Mouse (Mus musculus) forebrain, embryonic 11.5 days (tissue): ENCODE data around the gene Ganab. TPM values are rescaled to one million over a fixed set of nuclear protein-coding genes. Genes with fewer than 3 reads are reported as not detected.
A peak's percentile ranks its signal among the peaks of the same experiment; 100 is the strongest.
"Not testable (repeated sequence)": the region's sequence is repeated elsewhere in the genome, so short reads cannot be mapped to it uniquely, and the experiment has no call there.

Experiments
- ATAC-seq: fragments of 200-750 bp; cut with Nextera tagmentation; replicated peaks from 2 replicates; pipeline ENCODE4 v1.8.0; 2017; ENCODE audit warnings: moderate TSS enrichment; ENCODE audit not compliant: low FRiP score
- DNase-seq: peaks from one replicate; pipeline ENCODE4 v3.0.0-alpha.2; 2017; ENCODE audit warnings: low spot score
- H3K27ac ChIP-seq: fragments of 300-500 bp; sonication (generic); 2 replicates; pipeline ENCODE4 v1.5.1; 2014; ENCODE audit warnings: low read depth, low read length
- H3K27me3 ChIP-seq: fragments of 300-500 bp; sonication (generic); 2 replicates; pipeline ENCODE4 v1.6.1; 2014; ENCODE audit warnings: mild to moderate bottlenecking, low read length, mixed read lengths; ENCODE audit not compliant: control insufficient read depth, insufficient read depth
- H3K36me3 ChIP-seq: fragments of 300-500 bp; sonication (generic); 2 replicates; pipeline ENCODE4 v1.6.1; 2014; ENCODE audit warnings: mild to moderate bottlenecking, low read length, moderate library complexity, mixed read lengths; ENCODE audit not compliant: control insufficient read depth, insufficient read depth
- H3K4me1 ChIP-seq: fragments of 300-500 bp; sonication (generic); replicated peaks from 2 replicates; pipeline ENCODE4 v1.6.1; 2014; ENCODE audit warnings: low read length, mixed read lengths; ENCODE audit not compliant: control insufficient read depth, insufficient read depth
- H3K4me2 ChIP-seq: fragments of 300-500 bp; sonication (generic); 2 replicates; pipeline ENCODE4 v1.6.1; 2014; ENCODE audit warnings: low read depth, mild to moderate bottlenecking, low read length, moderate library complexity, mixed read lengths; ENCODE audit not compliant: severe bottlenecking
- H3K4me3 ChIP-seq: fragments of 300-500 bp; sonication (generic); 2 replicates; pipeline ENCODE4 v1.5.1; 2014; ENCODE audit warnings: low read depth, low read length
- H3K9ac ChIP-seq: fragments of 300-500 bp; sonication (generic); 2 replicates; pipeline ENCODE4 v1.6.1; 2014; ENCODE audit warnings: low read length
- H3K9me3 ChIP-seq: fragments of 300-500 bp; sonication (generic); 2 replicates; pipeline ENCODE4 v1.6.1; 2016; ENCODE audit warnings: low read length, mixed read lengths; ENCODE audit not compliant: control insufficient read depth
- WGBS: fragments of 180-500 bp; shearing (Covaris S2); extraction: QIAGEN DNeasy Blood & Tissue Kit; methylation state at CpG from one replicate; pipeline ENCODE4 v1.1.7; 2014; 5-methylcytosine and 5-hydroxymethylcytosine counted together
- polyA plus RNA-seq: library from polyadenylated mRNA; unstranded; fragments of >200 nt; fragmentation: Nextera tagmentation; extraction: Ambion mirVana; gene quantifications from 2 replicates; pipeline ENCODE4 v1.2.1, GENCODE M21; 2014

Ganab gene
- polyA plus RNA-seq, 1 experiment from 2014 or later, result 119 TPM

DNA sequence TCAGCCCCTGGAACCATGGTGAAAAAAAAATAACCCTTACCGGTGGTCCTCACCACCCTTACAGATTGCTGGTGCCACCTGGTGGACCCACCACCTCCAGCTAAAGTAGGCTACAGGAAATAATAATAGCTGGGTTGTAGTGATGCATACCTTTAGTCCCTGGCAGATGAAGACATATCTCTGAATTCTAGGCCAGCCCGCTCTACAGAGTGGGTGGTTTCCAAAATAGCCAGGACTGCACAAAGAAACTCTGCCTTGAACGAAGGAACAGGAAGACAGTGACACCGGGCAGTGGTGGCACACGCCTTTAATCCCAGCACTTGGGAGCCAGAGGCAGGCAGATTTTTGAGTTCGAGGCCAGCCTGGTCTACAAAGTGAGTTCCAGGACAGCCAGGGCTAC is 33.6 kb upstream of the Ganab start:
- no peaks in the 10 kb centered on the region for H3K27me3 ChIP-seq
- H3K4me3 ChIP-seq, result no peak overlapping the region
- 84% methylated on average over 6 of the region's 6 CpGs for WGBS
- H3K4me1 ChIP-seq, result no peaks in the 10 kb centered on the region
- H3K9me3 ChIP-seq, result no peaks in the 10 kb centered on the region
- no peak overlapping the region for H3K9ac ChIP-seq
- no peaks in the 10 kb centered on the region for H3K36me3 ChIP-seq
- no peak overlapping the region for H3K4me2 ChIP-seq
- DNase-seq (no peak), ATAC-seq (no peak)
- no peak overlapping the region for H3K27ac ChIP-seq

- not testable (repeated sequence) for DNase-seq, H3K36me3 ChIP-seq, H3K4me1 ChIP-seq, H3K27me3 ChIP-seq, H3K27ac ChIP-seq, H3K4me2 ChIP-seq, H3K9me3 ChIP-seq, ATAC-seq
- Histone ChIP-seq H3K4me3 (peak overlapping the region; percentile 96; the same call in 1 of the 2 replicates), H3K9ac (peak overlapping the region; percentile 60)
- WGBS, result 81% methylated on average over 3 of the region's 3 CpGs
These were observed 27.5 kb upstream of the Ganab start for GRCm38 (mm10) chr19:8870381-8870780.

DNA sequence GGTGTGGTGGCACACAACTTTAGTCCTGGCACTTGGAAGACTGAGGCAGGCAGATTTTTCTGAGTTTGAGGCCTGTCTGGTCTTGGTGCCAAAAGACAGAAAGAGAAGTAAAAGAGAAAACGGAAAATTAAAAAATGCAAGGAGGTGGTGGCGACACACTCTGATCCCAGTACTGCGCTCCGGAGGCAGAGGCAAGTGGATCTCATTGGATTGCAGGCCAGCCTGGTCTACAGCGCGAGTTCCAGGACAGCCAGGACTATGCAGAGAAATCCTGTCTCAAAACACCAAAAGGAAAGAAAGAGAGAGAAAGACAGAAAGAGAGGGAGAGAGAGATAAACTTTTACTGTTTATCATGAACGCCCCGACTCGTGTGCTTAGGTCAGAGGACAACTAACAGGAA is 27.0 kb upstream of the Ganab start:
- Histone ChIP-seq H3K4me3 (peak overlapping the region; percentile 96), H3K36me3 (peaks cover 4% of the 10 kb centered on the region; the same call in 1 of the 2 replicates), H3K9ac (peak overlapping the region; percentile 60), H3K27ac (no peak overlapping the region; the same call in 1 of the 2 replicates), H3K27me3 (no peaks in the 10 kb centered on the region), H3K4me2 (peak overlapping the region; percentile 88), H3K9me3 (no peaks in the 10 kb centered on the region), H3K4me1 (peaks cover 7% of the 10 kb centered on the region; the same call in 1 of the 2 replicates)
- WGBS, result 67% methylated on average over 9 of the region's 9 CpGs
- peak; percentile 25; the same call in 1 of the 2 replicates for ATAC-seq
- DNase-seq, result no peak

GRCm38 (mm10) chr19:8871267-8872186 is 26.3 kb upstream of the Ganab start, which contains the start of gene Ubxn1:
TSS of gene Ubxn1 (plus strand) at chr19:8871496.
- Histone ChIP-seq H3K9ac (peak within 1 kb of the TSS; percentile 96), H3K27ac (peak within 1 kb of the TSS; percentile 63), H3K36me3 (peaks cover 4% of the 10 kb centered on the region; the same call in 1 of the 2 replicates), H3K4me3 (peak within 1 kb of the TSS; percentile 96), H3K4me2 (peak within 1 kb of the TSS; percentile 88), H3K4me1 (peaks cover 7% of the 10 kb centered on the region; the same call in 1 of the 2 replicates), H3K27me3 (no peaks in the 10 kb centered on the region), H3K9me3 (no peaks in the 10 kb centered on the region)
- peak; percentile 99 for ATAC-seq
- 1% methylated on average over 52 of the region's 59 CpGs for WGBS
- peak; percentile 95 for DNase-seq

GRCm38 (mm10) chr19:8872266-8872840 is 25.5 kb upstream of the Ganab start:
- Histone ChIP-seq H3K9me3 (no peaks in the 10 kb centered on the region), H3K9ac (peak overlapping the region; percentile 96), H3K4me3 (peak overlapping the region; percentile 96), H3K36me3 (peaks cover 4% of the 10 kb centered on the region; the same call in 1 of the 2 replicates), H3K27ac (peak overlapping the region; percentile 63; the same call in 1 of the 2 replicates), H3K4me2 (peak overlapping the region; percentile 88), H3K27me3 (no peaks in the 10 kb centered on the region), H3K4me1 (peaks cover 7% of the 10 kb centered on the region; the same call in 1 of the 2 replicates)
- no peak for DNase-seq
- ATAC-seq, result no peak
- 78% methylated on average over 10 of the region's 10 CpGs for WGBS

GRCm38 (mm10) chr19:8875031-8875430 is 22.8 kb upstream of the Ganab start:
- H3K27ac ChIP-seq, result no peak overlapping the region
- DNase-seq, result no peak
- H3K4me2 ChIP-seq, result no peak overlapping the region
- no peaks in the 10 kb centered on the region for H3K9me3 ChIP-seq
- H3K4me3 ChIP-seq, result no peak overlapping the region
- H3K36me3 ChIP-seq, result peaks cover 4% of the 10 kb centered on the region; the same call in 1 of the 2 replicates
- peaks cover 7% of the 10 kb centered on the region; the same call in 1 of the 2 replicates for H3K4me1 ChIP-seq
- 93% methylated on average over 7 of the region's 7 CpGs for WGBS
- no peak for ATAC-seq
- H3K9ac ChIP-seq, result no peak overlapping the region
- no peaks in the 10 kb centered on the region for H3K27me3 ChIP-seq

DNA sequence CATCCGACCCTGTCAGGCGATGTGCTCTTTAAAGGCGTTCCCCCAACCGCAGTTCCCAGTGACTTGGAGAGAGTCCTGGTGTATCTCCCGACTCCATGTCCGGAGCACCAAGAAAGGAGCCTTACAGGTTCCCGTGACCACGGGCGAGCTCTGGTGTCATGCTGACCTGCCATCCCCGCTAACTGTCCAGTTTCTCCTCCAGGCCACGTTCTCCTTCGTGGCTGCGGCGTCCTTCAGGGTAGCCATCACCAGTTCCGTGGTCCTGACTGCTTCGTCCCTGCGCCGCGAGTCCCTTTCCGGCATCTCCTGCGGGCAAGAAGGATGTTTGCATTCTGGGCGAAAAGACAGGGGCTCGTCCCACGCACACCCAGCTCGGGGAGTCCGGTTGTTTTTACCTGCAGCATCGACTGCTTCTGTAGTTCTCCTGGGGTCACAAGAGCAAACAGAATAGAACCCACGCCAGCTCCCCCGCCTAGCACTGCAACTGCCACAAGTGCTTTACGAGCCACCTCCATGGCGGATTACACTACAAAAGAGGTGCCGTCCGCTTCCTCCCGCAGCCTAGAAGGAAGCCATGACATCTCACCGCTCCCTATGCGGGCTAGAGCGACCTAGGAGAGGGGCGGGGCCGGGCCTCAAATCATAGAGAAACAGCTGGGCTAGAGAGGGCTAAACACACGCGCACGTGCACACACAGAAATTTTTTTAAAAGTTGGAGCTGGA is 17.4 kb upstream of the Ganab start, which contains the start of gene Uqcc3:
Gene Uqcc3 (minus strand): TSS at position 613 of the 723 bp plus-strand sequence.
- Histone ChIP-seq H3K27ac (peak within 1 kb of the TSS; percentile 50), H3K27me3 (no peaks in the 10 kb centered on the region), H3K4me3 (peak within 1 kb of the TSS; percentile 76), H3K4me2 (peak within 1 kb of the TSS; percentile 87), H3K9me3 (no peaks in the 10 kb centered on the region), H3K36me3 (no peaks in the 10 kb centered on the region; the same call in 1 of the 2 replicates), H3K9ac (peak within 1 kb of the TSS; percentile 91), H3K4me1 (no peaks in the 10 kb centered on the region)
- peak; percentile 90 for DNase-seq
- WGBS, result under 1% methylated on average over 42 of the region's 42 CpGs
- peak; percentile 95 for ATAC-seq

- no peak overlapping the region; the same call in 1 of the 2 replicates for H3K27ac ChIP-seq
- no peak for ATAC-seq
These were observed 16.9 kb upstream of the Ganab start for GRCm38 (mm10) chr19:8881034-8881392.

More at GRCm38 (mm10) chr19:8881034-8881392, 16.9 kb upstream of the Ganab start:
- Histone ChIP-seq H3K4me2 (peak overlapping the region; percentile 87), H3K27me3 (no peaks in the 10 kb centered on the region), H3K9me3 (no peaks in the 10 kb centered on the region), H3K4me3 (peak overlapping the region; percentile 76), H3K9ac (peak overlapping the region; percentile 91), H3K4me1 (no peaks in the 10 kb centered on the region), H3K36me3 (no peaks in the 10 kb centered on the region; the same call in 1 of the 2 replicates)
- 14% methylated on average over 3 of the region's 3 CpGs for WGBS
- DNase-seq, result no peak
